Mouse (Mus musculus) monocyte, adult 59 days (primary cell): ENCODE data around the gene Elp5. TPM values are rescaled to one million over a fixed set of nuclear protein-coding genes. Genes with fewer than 3 reads are reported as not detected.

Experiments used
- total RNA-seq, 2 experiments: library from RNA; stranded (reverse); gene quantifications; one replicate each; pipeline ENCODE4 v1.2.4; 2023

Elp5 gene
- 10 to 100 TPM; 44.3 to 49.5 TPM for total RNA-seq

GRCm38 (mm10) chr11:69982225-69982624 is at the start of gene Elp5:
Gene Elp5 (minus strand): TSS chr11:69982517.

GRCm38 (mm10) chr11:70016669-70017068 is 34.4 kb upstream of the Elp5 start, which contains the start of gene Dlg4:
Gene Dlg4 (plus strand): TSS chr11:70016942.

GRCm38 (mm10) chr11:70014880-70015558 is 32.7 kb upstream of the Elp5 start, which contains the start of gene Acadvl:
Gene Acadvl (minus strand): TSS chr11:70015411.

GRCm38 (mm10) chr11:70000396-70000898 is 18.1 kb upstream of the Elp5 start, which contains the start of gene Dvl2:
Gene Dvl2 (plus strand): TSS chr11:70000595.

GRCm38 (mm10) chr11:69995391-69995960 is 13.2 kb upstream of the Elp5 start, which contains the start of gene Phf23:
Gene Phf23 (plus strand): TSS chr11:69995777.

GRCm38 (mm10) chr11:69990850-69991691 is 8.8 kb upstream of the Elp5 start, which contains the start of gene Gabarap:
Gene Gabarap (plus strand): TSS chr11:69991143.

GRCm38 (mm10) chr11:69981141-69981762 is 1.1 kb downstream of the Elp5 start, which contains the start of gene Ctdnep1:
Gene Ctdnep1 (plus strand): TSS chr11:69981156.

GRCm38 (mm10) chr11:69964650-69965270 is 17.6 kb downstream of the Elp5 start, which contains the start of gene Cldn7:
Gene Cldn7 (plus strand): TSS chr11:69964779.

GRCm38 (mm10) chr11:69948066-69948762 is 34.1 kb downstream of the Elp5 start, which contains the start of gene Slc2a4:
Gene Slc2a4 (minus strand): TSS chr11:69948188.

GRCm38 (mm10) chr11:69935137-69935879 is 47.0 kb downstream of the Elp5 start, which contains the start of gene Ybx2:
Gene Ybx2 (plus strand): TSS chr11:69935796.

GRCm38 (mm10) chr11:69921114-69922011 is 61.0 kb downstream of the Elp5 start, which contains the start of gene Eif5a:
Gene Eif5a (minus strand): TSS chr11:69921958.

Other genes starting within 250 kb of the Elp5 start
- 100 to 1,000 TPM; 114 to 142 TPM for gene Polr2a, start 223.9 kb downstream of the Elp5 start, total RNA-seq
- not detected for gene Slc35g3, start 220.5 kb downstream of the Elp5 start, total RNA-seq
- gene Zbtb4, start 216.6 kb downstream of the Elp5 start, total RNA-seq: 10 to 100 TPM; 16.0 to 20.0 TPM
- under 1 TPM; 0.45 to 0.49 TPM for gene Chrnb1, start 186.6 kb downstream of the Elp5 start, total RNA-seq
- 1 to 10 TPM in 1 of 2 experiments, under 1 TPM in 1; 0.76 to 1.3 TPM for gene Fgf11, start 180.7 kb downstream of the Elp5 start, total RNA-seq
- gene Tmem102, start 176.9 kb downstream of the Elp5 start, total RNA-seq: not detected
- gene Gm39566, start 167.2 kb downstream of the Elp5 start, total RNA-seq: not detected
- not detected for gene Spem2, start 164.1 kb downstream of the Elp5 start, total RNA-seq
- not detected for gene Spem1, start 160.3 kb downstream of the Elp5 start, total RNA-seq
- gene Nlgn2, start 144.7 kb downstream of the Elp5 start, total RNA-seq: 1 to 10 TPM; 1.9 to 2.6 TPM
- gene Tmem256, start 144.0 kb downstream of the Elp5 start, total RNA-seq: 100 to 1,000 TPM; 100 to 117 TPM
- 10 to 100 TPM; 39.8 to 43.6 TPM for gene Plscr3, start 136.1 kb downstream of the Elp5 start, total RNA-seq
- not detected for gene Tnk1, start 123.8 kb downstream of the Elp5 start, total RNA-seq
- not detected for gene Tmem95, start 104.5 kb downstream of the Elp5 start, total RNA-seq
- gene Kctd11, start 101.1 kb downstream of the Elp5 start, total RNA-seq: 1 to 10 TPM; 6.0 TPM
- gene Acap1, start 87.0 kb downstream of the Elp5 start, total RNA-seq: 10 to 100 TPM; 10.4 to 12.2 TPM
- under 1 TPM; 0.31 to 0.49 TPM for gene 2810408A11Rik, start 81.5 kb downstream of the Elp5 start, total RNA-seq
- gene Neurl4, start 81.4 kb downstream of the Elp5 start, total RNA-seq: 10 to 100 TPM; 30.0 to 30.4 TPM
- gene Gps2, start 68.6 kb downstream of the Elp5 start, total RNA-seq: 100 to 1,000 TPM; 110 to 112 TPM
- 100 to 1,000 TPM; 407 to 410 TPM for gene Eif5a, start 60.6 kb downstream of the Elp5 start, total RNA-seq
- 1 to 10 TPM in 1 of 2 experiments, not detected in 1; 1.6 TPM for gene Ybx2, start 46.7 kb downstream of the Elp5 start, total RNA-seq
- gene Slc2a4, start 34.3 kb downstream of the Elp5 start, total RNA-seq: not detected
- not detected for gene Cldn7, start 17.7 kb downstream of the Elp5 start, total RNA-seq
- 100 to 1,000 TPM; 107 to 143 TPM for gene Ctdnep1, start 1.4 kb downstream of the Elp5 start, total RNA-seq
- 100 to 1,000 TPM; 469 to 485 TPM for gene Gabarap, start 8.6 kb upstream of the Elp5 start, total RNA-seq
- 10 to 100 TPM; 64.3 to 77.5 TPM for gene Phf23, start 13.3 kb upstream of the Elp5 start, total RNA-seq
- gene Dvl2, start 18.1 kb upstream of the Elp5 start, total RNA-seq: 10 to 100 TPM; 30.2 to 33.6 TPM
- 10 to 100 TPM; 43.9 to 56.5 TPM for gene Acadvl, start 32.9 kb upstream of the Elp5 start, total RNA-seq
- 10 to 100 TPM; 11.0 to 19.4 TPM for gene Dlg4, start 34.4 kb upstream of the Elp5 start, total RNA-seq
- gene Asgr1, start 71.6 kb upstream of the Elp5 start, total RNA-seq: not detected
- gene Asgr2, start 110.1 kb upstream of the Elp5 start, total RNA-seq: 1 to 10 TPM; 3.7 to 3.8 TPM
- gene Mgl2, start 147.8 kb upstream of the Elp5 start, total RNA-seq: 1 to 10 TPM; 7.0 to 7.1 TPM
- 10 to 100 TPM; 57.0 to 63.9 TPM for gene Clec10a, start 173.7 kb upstream of the Elp5 start, total RNA-seq
- not detected for gene Slc16a11, start 230.2 kb upstream of the Elp5 start, total RNA-seq
- 1 to 10 TPM; 4.2 to 6.0 TPM for gene Slc16a13, start 238.5 kb upstream of the Elp5 start, total RNA-seq
- not detected for gene Bcl6b, start 247.3 kb upstream of the Elp5 start, total RNA-seq